ENCODE assay signal across 10 mouse cellular contexts in the genomic region with DNA sequence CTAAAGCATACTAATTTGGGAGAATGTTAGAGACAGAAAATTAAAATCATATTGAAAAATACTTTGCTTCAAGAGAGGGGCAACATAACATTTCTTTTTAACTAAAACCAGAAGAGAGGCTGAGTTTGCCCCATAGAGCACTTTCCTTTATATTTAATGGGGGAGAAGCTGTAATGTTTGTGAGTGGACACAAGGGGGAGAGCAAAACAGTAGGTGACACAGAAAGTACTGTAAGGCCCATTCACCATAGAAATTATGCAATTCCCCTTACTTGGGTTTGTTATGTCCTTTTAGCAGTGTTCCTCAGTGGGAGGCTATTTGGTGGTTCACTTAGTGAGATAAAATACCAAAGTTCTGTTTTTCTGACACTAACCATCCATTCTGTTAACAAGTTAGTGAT. TPM values are rescaled to one million over a fixed set of nuclear protein-coding genes. Genes with fewer than 3 reads are reported as not detected.
DNase-seq lines count a peak whose midpoint lies in the region; ATAC-seq and TF ChIP-seq lines count a peak whose summit lies in the region.
"Had no signal": no experiment of that assay in that cellular context is flagged by ENCODE, and none has a peak within 500 bp of the region (broad histone marks: within the 10 kb centered on the region; RNA-seq: fewer than 3 reads in every experiment).

No protein-coding gene starts in this region.

- H3K9ac ChIP-seq in forebrain, embryonic 13.5 days, result no peak overlapping the region

- no peak for DNase-seq in forebrain, embryonic 10.5 days (ENCODE audit: extremely low spot score, low spot score)
- DNase-seq in layer of hippocampus, adult 2 months (ENCODE audit: low spot score in 2 of 2), result no peak
- no peak for DNase-seq in layer of hippocampus, adult 8-10 months (ENCODE audit: low spot score in 2 of 2)
- peak; percentile 19 for DNase-seq in ES-CJ7 (ENCODE audit: low read depth, low spot score)
- no peak for DNase-seq in thymus, postnatal 4 days

- peak; percentile 58; the same call in 1 of the 2 replicates for ATAC-seq in forebrain, embryonic 13.5 days
- ATAC-seq in hematopoietic stem cell, adult 5-6 weeks (replicated peaks in 1 of 2; ENCODE audit: insufficient read depth in 1 of 2, low FRiP score in 2 of 2, low TSS enrichment in 1 of 2, low read depth in 1 of 2, poor library complexity in 2 of 2, severe bottlenecking in 2 of 2), result peak; percentile 75 to 82; a peak in 3 of 4 replicates
- no peak for ATAC-seq in inflammation-experienced regulatory T-cells, adult 6 months

- no peak overlapping the region for H3K4me2 ChIP-seq in forebrain, embryonic 13.5 days

- no peak overlapping the region for H3K27ac ChIP-seq in forebrain, embryonic 13.5 days
- H3K27ac ChIP-seq in forebrain, embryonic 10.5 days, result no peak overlapping the region
- H3K27ac ChIP-seq in layer of hippocampus, adult 2 months, result no peak overlapping the region

- no peaks in the 10 kb centered on the region for H3K36me3 ChIP-seq in forebrain, embryonic 13.5 days (ENCODE audit: poor library complexity, severe bottlenecking)
- no peaks in the 10 kb centered on the region for H3K36me3 ChIP-seq in forebrain, embryonic 10.5 days (replicated peaks)
- H3K36me3 ChIP-seq: G1E had no signal

- H3K4me3 ChIP-seq in forebrain, embryonic 13.5 days, result no peak overlapping the region
- no peak overlapping the region for H3K4me3 ChIP-seq in forebrain, embryonic 10.5 days
- H3K4me3 ChIP-seq in layer of hippocampus, adult 2 months, result no peak overlapping the region

- peak; percentile 85 for TF ChIP-seq CTCF in layer of hippocampus, adult 2 months (conservative IDR thresholded peaks at IDR 0.05)

- H3K4me1 ChIP-seq in forebrain, embryonic 13.5 days, result no peaks in the 10 kb centered on the region
- no peaks in the 10 kb centered on the region for H3K4me1 ChIP-seq in forebrain, embryonic 10.5 days

- no peaks in the 10 kb centered on the region for H3K9me3 ChIP-seq in forebrain, embryonic 13.5 days (replicated peaks)
- no peaks in the 10 kb centered on the region; the same call in 1 of the 2 replicates for H3K9me3 ChIP-seq in forebrain, embryonic 10.5 days
- H3K9me3 ChIP-seq: G1E had no signal

- H3K27me3 ChIP-seq in forebrain, embryonic 13.5 days, result no peaks in the 10 kb centered on the region
- H3K27me3 ChIP-seq in forebrain, embryonic 10.5 days (ENCODE audit: poor library complexity, severe bottlenecking), result no peaks in the 10 kb centered on the region

RNA-seq across cellular contexts. Expression of a gene that starts 14.7 kb away (rescaled TPM):
- 0.06 TPM in 1 of 2 replicates, not detected in the other for polyA plus RNA-seq in forebrain, embryonic 13.5 days (2015; fragmentation: Nextera tagmentation; extraction: Ambion mirVana)
- polyA plus RNA-seq in forebrain, embryonic 10.5 days (2016; fragmentation: Nextera tagmentation; extraction: Ambion mirVana), result not detected in 2 replicates
- not detected for total RNA-seq in layer of hippocampus, adult 2 months (2021)
- total RNA-seq in layer of hippocampus, adult 8-10 months (2022), result not detected
- total RNA-seq in hematopoietic stem cell, adult 5-6 weeks (2017), result not detected in 2 replicates
- polyA plus RNA-seq in inflammation-experienced regulatory T-cells, adult 6 months (2017; shearing (Covaris generic)), result not detected
- polyA plus RNA-seq: G1E; lung, embryonic 16.5 days had no signal

RNA-seq across cellular contexts. Expression of a gene that starts 32.8 kb away (rescaled TPM):
- polyA plus RNA-seq in forebrain, embryonic 13.5 days (2015; fragmentation: Nextera tagmentation; extraction: Ambion mirVana), result 1.4 and 1.9 TPM in 2 replicates
- 4.4 and 5.0 TPM in 2 replicates for polyA plus RNA-seq in forebrain, embryonic 10.5 days (2016; fragmentation: Nextera tagmentation; extraction: Ambion mirVana)
- total RNA-seq in layer of hippocampus, adult 2 months (2021), result under 1 TPM; 0.49 to 0.87 TPM
- 1 to 10 TPM in 1 of 4 experiments, under 1 TPM in 3; 0.74 to 1.1 (median 0.89) TPM for total RNA-seq in layer of hippocampus, adult 8-10 months (2022)
- 0.20 and 1.3 TPM in 2 replicates for total RNA-seq in hematopoietic stem cell, adult 5-6 weeks (2017)
- under 1 TPM in 1 of 3 experiments, not detected in 2; 0.12 TPM for polyA plus RNA-seq in inflammation-experienced regulatory T-cells, adult 6 months (2017; shearing (Covaris generic))
- polyA plus RNA-seq: G1E had no signal
